Mouse (Mus musculus): ENCODE data around the gene Spem2. TPM values are rescaled to one million over a fixed set of nuclear protein-coding genes. Genes with fewer than 3 reads are reported as not detected.
A peak's percentile ranks its signal among the peaks of the same experiment; 100 is the strongest.

The Spem2 gene
- polyA plus RNA-seq, 1 experiment = not detected

DNA sequence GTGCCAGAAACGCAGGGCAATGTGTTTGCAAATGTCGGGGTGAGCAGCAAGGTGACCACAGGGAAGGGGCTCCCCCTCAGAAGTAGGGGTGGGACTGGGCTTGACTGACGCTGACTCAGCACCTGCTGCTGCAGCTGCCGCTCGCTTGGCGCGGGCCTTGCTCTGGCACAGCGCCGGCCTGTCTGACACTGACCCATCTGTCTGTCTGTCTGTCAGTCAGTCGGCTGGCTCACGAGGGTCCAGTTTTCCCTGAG, 18.2 kb downstream of the Spem2 start:
- TF ChIP-seq CTCF (IDR thresholded peaks at IDR 0.05; ENCODE audit: low read depth, low read length) (no peak), EP300 (IDR thresholded peaks at IDR 0.05; ENCODE audit: insufficient read depth, low read depth, low read length) (no peak), POLR2A (IDR thresholded peaks at IDR 0.05; ENCODE audit: insufficient read depth, low read length) (no peak)
- no peaks in the 10 kb centered on the region for H3K4me1 ChIP-seq (ENCODE audit: control insufficient read depth, insufficient read depth, low read length)
- H3K36me3 ChIP-seq (ENCODE audit: control insufficient read depth, insufficient read depth, low read length, poor library complexity, severe bottlenecking) = no peaks in the 10 kb centered on the region
- peak overlapping the region; percentile 76 for H3K4me3 ChIP-seq (ENCODE audit: low read depth, low read length)
- no peak overlapping the region for H3K27ac ChIP-seq (ENCODE audit: insufficient read depth, low read length)
- H3K9me3 ChIP-seq (replicated peaks; ENCODE audit: control insufficient read depth, insufficient read depth, low read length, poor library complexity, severe bottlenecking) = no peaks in the 10 kb centered on the region
- H3K27me3 ChIP-seq (ENCODE audit: control insufficient read depth, insufficient read depth, low read length, poor library complexity, severe bottlenecking) = peaks cover 12% of the 10 kb centered on the region
- peak overlapping the region; percentile 28 for H3K9ac ChIP-seq (ENCODE audit: low read depth, poor library complexity, severe bottlenecking)

DNA sequence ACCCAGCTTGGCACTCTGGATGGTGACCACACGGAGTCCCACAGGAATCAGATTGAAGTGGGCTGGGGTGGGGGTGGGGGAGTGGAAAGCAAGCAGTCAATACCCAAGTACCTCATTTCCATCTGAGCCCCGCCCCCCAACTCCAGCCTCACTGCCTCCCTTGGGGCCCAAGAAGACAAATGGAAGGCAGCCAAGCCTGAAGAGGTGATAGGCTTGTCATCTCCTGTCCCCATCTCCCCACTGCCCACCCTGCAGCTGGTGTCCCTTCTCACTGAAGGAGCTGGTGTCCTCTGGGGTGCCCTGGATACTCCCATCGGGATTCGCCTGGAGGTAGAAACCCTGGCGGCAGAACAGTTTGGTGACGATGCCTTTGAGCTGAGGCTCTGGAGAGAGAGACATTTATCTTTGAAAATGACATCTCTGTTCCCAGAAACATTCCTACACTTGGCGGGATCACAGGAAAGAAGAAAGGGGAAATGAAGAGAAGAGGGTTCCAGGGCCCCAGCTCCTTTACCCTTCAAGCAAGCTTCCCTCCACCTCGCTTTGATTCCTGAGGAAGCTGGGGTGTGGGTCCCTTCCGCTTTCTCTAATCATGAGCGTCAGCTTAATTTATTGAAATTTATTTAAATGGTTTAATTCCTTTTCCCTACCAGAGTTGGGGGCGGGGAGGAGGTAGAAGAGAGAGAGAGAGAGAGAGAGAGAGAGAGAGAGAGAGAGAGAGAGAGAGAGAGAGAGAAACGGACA, 18.7 kb downstream of the Spem2 start:
- Histone ChIP-seq H3K9me3 (replicated peaks; ENCODE audit: control insufficient read depth, insufficient read depth, low read length, poor library complexity, severe bottlenecking) (no peaks in the 10 kb centered on the region), H3K4me1 (ENCODE audit: control insufficient read depth, insufficient read depth, low read length) (no peaks in the 10 kb centered on the region), H3K9ac (ENCODE audit: low read depth, poor library complexity, severe bottlenecking) (no peak overlapping the region), H3K36me3 (ENCODE audit: control insufficient read depth, insufficient read depth, low read length, poor library complexity, severe bottlenecking) (no peaks in the 10 kb centered on the region), H3K4me3 (ENCODE audit: low read depth, low read length) (peak overlapping the region; percentile 76), H3K27me3 (ENCODE audit: control insufficient read depth, insufficient read depth, low read length, poor library complexity, severe bottlenecking) (peaks cover 12% of the 10 kb centered on the region), H3K27ac (ENCODE audit: insufficient read depth, low read length) (no peak overlapping the region)
- TF ChIP-seq POLR2A (IDR thresholded peaks at IDR 0.05; ENCODE audit: insufficient read depth, low read length) (no peak), CTCF (IDR thresholded peaks at IDR 0.05; ENCODE audit: low read depth, low read length) (no peak), EP300 (IDR thresholded peaks at IDR 0.05; ENCODE audit: insufficient read depth, low read depth, low read length) (0 out of 2 replicates have a peak, but pooled peaks have one; percentile 18)

GRCm38 (mm10) chr11:69797924-69798323, 20.3 kb downstream of the Spem2 start:
- H3K27ac ChIP-seq (ENCODE audit: insufficient read depth, low read length) = no peak overlapping the region
- H3K9me3 ChIP-seq (replicated peaks; ENCODE audit: control insufficient read depth, insufficient read depth, low read length, poor library complexity, severe bottlenecking) = no peaks in the 10 kb centered on the region
- H3K4me1 ChIP-seq (ENCODE audit: control insufficient read depth, insufficient read depth, low read length) = no peaks in the 10 kb centered on the region
- H3K9ac ChIP-seq (ENCODE audit: low read depth, poor library complexity, severe bottlenecking) = no peak overlapping the region
- H3K4me3 ChIP-seq (ENCODE audit: low read depth, low read length) = no peak overlapping the region
- TF ChIP-seq POLR2A (IDR thresholded peaks at IDR 0.05; ENCODE audit: insufficient read depth, low read length) = no peak
- TF ChIP-seq CTCF (IDR thresholded peaks at IDR 0.05; ENCODE audit: low read depth, low read length) = no peak
- TF ChIP-seq EP300 (IDR thresholded peaks at IDR 0.05; ENCODE audit: insufficient read depth, low read depth, low read length) = no peak
- H3K27me3 ChIP-seq (ENCODE audit: control insufficient read depth, insufficient read depth, low read length, poor library complexity, severe bottlenecking) = peaks cover 12% of the 10 kb centered on the region
- H3K36me3 ChIP-seq (ENCODE audit: control insufficient read depth, insufficient read depth, low read length, poor library complexity, severe bottlenecking) = no peaks in the 10 kb centered on the region

DNA sequence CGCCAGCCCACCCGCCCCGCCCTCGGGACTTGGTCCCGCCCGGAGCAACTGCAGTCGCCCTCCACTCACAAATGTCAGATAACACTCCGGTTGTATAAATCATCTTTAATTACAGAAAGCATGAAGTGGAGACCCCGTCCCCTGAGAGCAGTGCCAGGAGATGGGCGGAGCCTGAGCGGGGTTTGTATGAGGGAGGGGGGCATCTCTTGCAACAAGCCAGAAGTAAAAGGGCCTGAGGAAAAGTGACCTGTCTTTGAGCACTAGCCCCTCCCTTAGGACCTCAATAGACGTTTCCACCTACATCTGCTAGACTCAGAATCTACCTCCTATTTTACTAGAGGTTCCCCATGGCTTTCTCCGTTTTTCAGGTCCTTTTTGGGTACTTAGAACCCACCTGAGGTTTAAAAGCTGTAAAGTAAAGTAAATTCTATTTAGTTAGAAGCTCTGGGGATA, 22.3 kb downstream of the Spem2 start:
- H3K9me3 ChIP-seq (replicated peaks; ENCODE audit: control insufficient read depth, insufficient read depth, low read length, poor library complexity, severe bottlenecking) = no peaks in the 10 kb centered on the region
- H3K9ac ChIP-seq (ENCODE audit: low read depth, poor library complexity, severe bottlenecking) = peak overlapping the region; percentile 62
- H3K4me1 ChIP-seq (ENCODE audit: control insufficient read depth, insufficient read depth, low read length) = no peaks in the 10 kb centered on the region
- H3K27ac ChIP-seq (ENCODE audit: insufficient read depth, low read length) = no peak overlapping the region
- no peak for TF ChIP-seq EP300 (IDR thresholded peaks at IDR 0.05; ENCODE audit: insufficient read depth, low read depth, low read length)
- no peak for TF ChIP-seq CTCF (IDR thresholded peaks at IDR 0.05; ENCODE audit: low read depth, low read length)
- no peak for TF ChIP-seq POLR2A (IDR thresholded peaks at IDR 0.05; ENCODE audit: insufficient read depth, low read length)
- no peaks in the 10 kb centered on the region for H3K27me3 ChIP-seq (ENCODE audit: control insufficient read depth, insufficient read depth, low read length, poor library complexity, severe bottlenecking)
- H3K36me3 ChIP-seq (ENCODE audit: control insufficient read depth, insufficient read depth, low read length, poor library complexity, severe bottlenecking) = no peaks in the 10 kb centered on the region
- peak overlapping the region; percentile 96 for H3K4me3 ChIP-seq (ENCODE audit: low read depth, low read length)

- Histone ChIP-seq H3K36me3 (ENCODE audit: control insufficient read depth, insufficient read depth, low read length, poor library complexity, severe bottlenecking) (no peaks in the 10 kb centered on the region), H3K9me3 (replicated peaks; ENCODE audit: control insufficient read depth, insufficient read depth, low read length, poor library complexity, severe bottlenecking) (no peaks in the 10 kb centered on the region), H3K4me3 (ENCODE audit: low read depth, low read length) (peak within 1 kb of the TSS; percentile 96), H3K27me3 (ENCODE audit: control insufficient read depth, insufficient read depth, low read length, poor library complexity, severe bottlenecking) (no peaks in the 10 kb centered on the region), H3K9ac (ENCODE audit: low read depth, poor library complexity, severe bottlenecking) (peak within 1 kb of the TSS; percentile 62), H3K27ac (ENCODE audit: insufficient read depth, low read length) (no peak within 1 kb of the TSS), H3K4me1 (ENCODE audit: control insufficient read depth, insufficient read depth, low read length) (no peaks in the 10 kb centered on the region)
- TF ChIP-seq POLR2A (IDR thresholded peaks at IDR 0.05; ENCODE audit: insufficient read depth, low read length) (peak; percentile 9), EP300 (IDR thresholded peaks at IDR 0.05; ENCODE audit: insufficient read depth, low read depth, low read length) (no peak), CTCF (IDR thresholded peaks at IDR 0.05; ENCODE audit: low read depth, low read length) (no peak)
Observed at GRCm38 (mm10) chr11:69795168-69795982, 22.9 kb downstream of the Spem2 start, which contains the start of gene Chrnb1. Gene Chrnb1 (minus strand): TSS chr11:69795943.

DNA sequence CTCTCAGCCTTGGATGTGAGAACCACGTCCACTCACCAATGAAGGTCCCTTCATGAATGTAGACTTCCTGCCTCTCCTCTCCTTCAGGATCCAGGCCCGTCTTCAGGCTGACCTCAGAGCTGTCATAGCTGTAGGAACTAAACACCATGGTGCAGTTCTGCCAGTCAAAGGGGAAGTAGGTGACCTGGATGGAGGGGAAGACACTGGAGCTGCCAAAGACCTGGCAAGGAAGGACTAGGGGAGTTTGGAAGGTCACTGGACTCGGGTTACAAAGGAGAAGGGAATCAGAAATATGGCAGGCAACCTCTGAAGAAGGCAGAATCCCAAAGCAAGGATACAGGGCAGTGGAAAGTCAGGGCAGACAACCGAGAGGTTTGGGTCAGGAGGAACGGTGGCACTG, 24.8 kb downstream of the Spem2 start:
- H3K4me3 ChIP-seq (ENCODE audit: low read depth, low read length) = no peak overlapping the region
- no peak overlapping the region for H3K27ac ChIP-seq (ENCODE audit: insufficient read depth, low read length)
- H3K9ac ChIP-seq (ENCODE audit: low read depth, poor library complexity, severe bottlenecking) = no peak overlapping the region
- no peaks in the 10 kb centered on the region for H3K9me3 ChIP-seq (replicated peaks; ENCODE audit: control insufficient read depth, insufficient read depth, low read length, poor library complexity, severe bottlenecking)
- no peaks in the 10 kb centered on the region for H3K36me3 ChIP-seq (ENCODE audit: control insufficient read depth, insufficient read depth, low read length, poor library complexity, severe bottlenecking)
- no peaks in the 10 kb centered on the region for H3K27me3 ChIP-seq (ENCODE audit: control insufficient read depth, insufficient read depth, low read length, poor library complexity, severe bottlenecking)
- no peaks in the 10 kb centered on the region for H3K4me1 ChIP-seq (ENCODE audit: control insufficient read depth, insufficient read depth, low read length)
- TF ChIP-seq CTCF (IDR thresholded peaks at IDR 0.05; ENCODE audit: low read depth, low read length) (no peak), EP300 (IDR thresholded peaks at IDR 0.05; ENCODE audit: insufficient read depth, low read depth, low read length) (no peak), POLR2A (IDR thresholded peaks at IDR 0.05; ENCODE audit: insufficient read depth, low read length) (no peak)
